Mouse (Mus musculus): ENCODE measurements around the gene Prss53. TPM values are rescaled to one million over a fixed set of nuclear protein-coding genes. Genes with fewer than 3 reads are reported as not detected.
A peak's percentile ranks its signal among the peaks of the same experiment; 100 is the strongest.

Gene Prss53
- polyA plus RNA-seq, 1 experiment from 2014 or later: 1.5 TPM

GRCm38 (mm10) chr7:127888821-127889220 is 1.9 kb downstream of the Prss53 start:
- Histone ChIP-seq H3K9ac (no peak overlapping the region), H3K4me3 (no peak overlapping the region), H3K9me3 (no peaks in the 10 kb centered on the region), H3K27me3 (no peaks in the 10 kb centered on the region), H3K36me3 (peaks cover 83% of the 10 kb centered on the region), H3K4me1 (peaks cover 9% of the 10 kb centered on the region), H3K27ac (no peak overlapping the region), H3K4me2 (no peak overlapping the region)
- no peak for ATAC-seq (ENCODE audit: insufficient number of reproducible peaks, insufficient read depth, low FRiP score, low TSS enrichment, low read depth)
- 68% methylated on average over 3 of the region's 3 CpGs for WGBS

DNA sequence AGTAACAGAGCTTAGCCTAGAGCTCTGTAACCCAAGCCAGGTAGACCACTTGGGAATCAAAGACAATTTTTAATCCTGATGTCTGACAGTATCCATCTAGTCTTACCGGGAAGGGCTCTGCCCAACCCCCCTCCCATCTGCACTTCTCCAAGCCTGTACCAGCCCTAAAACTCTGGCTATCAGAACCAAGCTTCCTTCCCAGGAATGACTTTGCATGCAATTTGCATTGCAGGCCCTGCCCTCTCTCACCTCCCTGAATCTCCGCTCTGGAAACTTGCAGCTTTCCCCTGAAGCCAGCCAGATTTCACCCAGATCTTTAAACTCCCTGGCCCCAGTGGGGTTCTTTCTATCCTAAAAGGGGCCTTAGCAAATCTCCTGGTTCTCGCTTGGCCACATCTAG is 3.0 kb downstream of the Prss53 start:
- no peak overlapping the region for H3K4me2 ChIP-seq
- no peak overlapping the region for H3K27ac ChIP-seq
- H3K36me3 ChIP-seq: peaks cover 83% of the 10 kb centered on the region
- no peaks in the 10 kb centered on the region for H3K27me3 ChIP-seq
- H3K9ac ChIP-seq: no peak overlapping the region
- no peaks in the 10 kb centered on the region for H3K9me3 ChIP-seq
- WGBS: 77% methylated on average over 3 of the region's 3 CpGs
- peaks cover 18% of the 10 kb centered on the region for H3K4me1 ChIP-seq
- ATAC-seq (ENCODE audit: insufficient number of reproducible peaks, insufficient read depth, low FRiP score, low TSS enrichment, low read depth): no peak
- no peak overlapping the region for H3K4me3 ChIP-seq

- no peak overlapping the region for H3K4me2 ChIP-seq
- H3K9me3 ChIP-seq: no peaks in the 10 kb centered on the region
- no peak overlapping the region for H3K27ac ChIP-seq
- peaks cover 83% of the 10 kb centered on the region for H3K36me3 ChIP-seq
- H3K4me3 ChIP-seq: no peak overlapping the region
- peaks cover 23% of the 10 kb centered on the region for H3K4me1 ChIP-seq
- 0 out of 2 replicates have a peak overlapping the region, but pooled peaks have one; percentile 28 for H3K9ac ChIP-seq
- WGBS: 89% methylated on average over 8 of the region's 8 CpGs
- no peaks in the 10 kb centered on the region for H3K27me3 ChIP-seq
- no peak for ATAC-seq (ENCODE audit: insufficient number of reproducible peaks, insufficient read depth, low FRiP score, low TSS enrichment, low read depth)
These were observed 3.6 kb downstream of the Prss53 start for GRCm38 (mm10) chr7:127887191-127887590.

DNA sequence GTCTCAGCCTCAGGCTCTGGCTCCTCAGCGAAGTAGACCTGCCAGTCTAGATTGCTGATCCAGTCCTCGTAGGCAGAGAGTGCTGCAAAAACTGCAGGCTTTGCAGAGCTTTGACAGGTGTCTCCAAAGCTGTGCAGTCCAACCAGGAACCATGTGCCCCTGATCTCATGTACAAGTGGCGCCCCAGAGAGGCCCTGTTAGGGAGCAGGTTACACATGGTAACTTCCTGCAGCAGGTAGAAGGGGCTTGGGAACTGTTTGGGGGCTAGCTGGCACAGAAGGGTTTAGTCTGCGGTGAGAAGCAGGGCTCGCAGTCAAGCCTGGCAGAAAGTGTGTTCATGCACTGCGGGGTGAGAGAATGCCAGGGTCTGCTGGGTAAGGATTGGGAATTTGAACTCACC is 4.2 kb downstream of the Prss53 start:
- 0 out of 2 replicates have a peak overlapping the region, but pooled peaks have one; percentile 28 for H3K9ac ChIP-seq
- H3K9me3 ChIP-seq: no peaks in the 10 kb centered on the region
- H3K4me3 ChIP-seq: no peak overlapping the region
- 91% methylated on average over 6 of the region's 6 CpGs for WGBS
- H3K36me3 ChIP-seq: peaks cover 89% of the 10 kb centered on the region
- ATAC-seq (ENCODE audit: insufficient number of reproducible peaks, insufficient read depth, low FRiP score, low TSS enrichment, low read depth): no peak
- H3K4me1 ChIP-seq: peaks cover 23% of the 10 kb centered on the region
- no peak overlapping the region for H3K27ac ChIP-seq
- no peaks in the 10 kb centered on the region for H3K27me3 ChIP-seq
- no peak overlapping the region for H3K4me2 ChIP-seq

DNA sequence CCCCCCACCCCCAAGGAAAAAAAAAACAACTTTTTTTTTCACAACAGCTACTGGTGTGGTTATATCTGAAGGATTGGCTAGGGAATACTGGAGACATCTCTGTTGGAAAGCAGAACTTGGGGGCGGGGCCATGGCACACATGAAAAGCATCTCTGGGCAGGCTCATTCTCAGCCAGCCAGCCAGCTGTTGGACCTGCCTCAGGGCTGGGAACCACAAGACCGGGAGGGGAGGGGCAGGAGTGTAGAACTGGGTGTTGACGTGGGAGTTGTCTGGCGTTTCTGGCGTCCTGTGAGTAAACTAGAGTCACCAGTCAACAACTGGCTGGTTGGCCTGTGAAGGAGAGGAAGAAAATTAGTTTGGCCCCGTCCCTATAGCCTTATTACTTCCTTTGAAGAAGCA is 4.8 kb downstream of the Prss53 start:
- Histone ChIP-seq H3K36me3 (peaks cover 95% of the 10 kb centered on the region), H3K4me2 (no peak overlapping the region), H3K4me3 (no peak overlapping the region), H3K9ac (no peak overlapping the region), H3K4me1 (peaks cover 23% of the 10 kb centered on the region), H3K9me3 (no peaks in the 10 kb centered on the region), H3K27me3 (no peaks in the 10 kb centered on the region), H3K27ac (no peak overlapping the region)
- no peak for ATAC-seq (ENCODE audit: insufficient number of reproducible peaks, insufficient read depth, low FRiP score, low TSS enrichment, low read depth)
- 62% methylated on average over 6 of the region's 6 CpGs for WGBS

GRCm38 (mm10) chr7:127880431-127880830 is 10.3 kb downstream of the Prss53 start:
- peaks cover 78% of the 10 kb centered on the region for H3K36me3 ChIP-seq
- ATAC-seq (ENCODE audit: insufficient number of reproducible peaks, insufficient read depth, low FRiP score, low TSS enrichment, low read depth): no peak
- peaks cover 30% of the 10 kb centered on the region for H3K4me1 ChIP-seq
- H3K9me3 ChIP-seq: no peaks in the 10 kb centered on the region
- H3K4me3 ChIP-seq: no peak overlapping the region
- 87% methylated on average over 12 of the region's 12 CpGs for WGBS
- H3K27ac ChIP-seq: no peak overlapping the region
- H3K4me2 ChIP-seq: no peak overlapping the region
- no peaks in the 10 kb centered on the region for H3K27me3 ChIP-seq
- no peak overlapping the region for H3K9ac ChIP-seq

DNA sequence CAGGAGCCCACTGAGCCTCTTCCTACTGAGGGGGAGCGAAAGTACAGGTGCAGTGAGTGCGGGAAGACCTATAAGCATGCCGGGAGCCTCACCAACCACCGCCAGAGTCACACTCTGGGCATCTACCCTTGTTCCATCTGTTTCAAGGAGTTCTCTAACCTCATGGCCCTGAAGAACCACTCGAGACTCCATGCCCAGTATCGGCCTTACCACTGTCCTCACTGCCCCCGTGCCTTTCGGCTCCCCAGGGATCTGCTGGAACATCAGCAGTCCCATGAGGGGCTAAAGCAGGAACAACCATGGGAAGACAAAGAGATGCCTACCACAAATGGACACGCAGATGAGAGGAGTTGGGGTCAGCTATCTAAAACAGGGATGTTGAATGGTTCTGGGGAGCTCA is 11.5 kb downstream of the Prss53 start:
- WGBS: 98% methylated on average over 9 of the region's 9 CpGs
- Histone ChIP-seq H3K9ac (no peak overlapping the region), H3K36me3 (peaks cover 67% of the 10 kb centered on the region), H3K4me1 (peaks cover 31% of the 10 kb centered on the region), H3K27ac (no peak overlapping the region), H3K4me3 (no peak overlapping the region), H3K4me2 (no peak overlapping the region), H3K9me3 (no peaks in the 10 kb centered on the region), H3K27me3 (no peaks in the 10 kb centered on the region)
- ATAC-seq (ENCODE audit: insufficient number of reproducible peaks, insufficient read depth, low FRiP score, low TSS enrichment, low read depth): no peak

- Histone ChIP-seq H3K9ac (peak within 1 kb of the TSS; percentile 98), H3K27me3 (no peaks in the 10 kb centered on the region), H3K4me3 (peak within 1 kb of the TSS; percentile 91), H3K4me1 (peaks cover 20% of the 10 kb centered on the region), H3K36me3 (peaks cover 54% of the 10 kb centered on the region), H3K4me2 (peak within 1 kb of the TSS; percentile 89), H3K27ac (peak within 1 kb of the TSS; percentile 99), H3K9me3 (no peaks in the 10 kb centered on the region)
- under 1% methylated on average over 60 of the region's 60 CpGs for WGBS
- peak; percentile 49; the same call in 1 of the 2 replicates for ATAC-seq (ENCODE audit: insufficient number of reproducible peaks, insufficient read depth, low FRiP score, low TSS enrichment, low read depth)
These were observed 14.1 kb downstream of the Prss53 start, which contains the start of gene Zfp668 for GRCm38 (mm10) chr7:127876467-127877348. Gene Zfp668, minus strand, starts transcription at chr7:127876828.

GRCm38 (mm10) chr7:127876041-127876466 is 14.7 kb downstream of the Prss53 start, which contains the start of gene Zfp646:
Gene Zfp646, plus strand, starts transcription at chr7:127876221.
- Histone ChIP-seq H3K36me3 (peaks cover 53% of the 10 kb centered on the region), H3K27ac (peak within 1 kb of the TSS; percentile 99), H3K27me3 (no peaks in the 10 kb centered on the region), H3K4me3 (peak within 1 kb of the TSS; percentile 91), H3K9me3 (no peaks in the 10 kb centered on the region), H3K4me2 (peak within 1 kb of the TSS; percentile 89), H3K4me1 (peaks cover 20% of the 10 kb centered on the region), H3K9ac (peak within 1 kb of the TSS; percentile 98)
- ATAC-seq (ENCODE audit: insufficient number of reproducible peaks, insufficient read depth, low FRiP score, low TSS enrichment, low read depth): peak; percentile 86
- 0% methylated on average over 40 of the region's 41 CpGs for WGBS

GRCm38 (mm10) chr7:127875627-127876001 is 15.2 kb downstream of the Prss53 start:
- Histone ChIP-seq H3K4me3 (peak overlapping the region; percentile 91), H3K27ac (peak overlapping the region; percentile 99), H3K36me3 (peaks cover 51% of the 10 kb centered on the region), H3K4me1 (peaks cover 20% of the 10 kb centered on the region), H3K4me2 (peak overlapping the region; percentile 89), H3K9ac (peak overlapping the region; percentile 98), H3K9me3 (no peaks in the 10 kb centered on the region), H3K27me3 (no peaks in the 10 kb centered on the region)
- ATAC-seq (ENCODE audit: insufficient number of reproducible peaks, insufficient read depth, low FRiP score, low TSS enrichment, low read depth): peak; percentile 94
- under 1% methylated on average over 41 of the region's 43 CpGs for WGBS

- Histone ChIP-seq H3K27me3 (no peaks in the 10 kb centered on the region), H3K27ac (peak overlapping the region; percentile 99), H3K9me3 (no peaks in the 10 kb centered on the region), H3K4me2 (peak overlapping the region; percentile 89), H3K4me3 (peak overlapping the region; percentile 91), H3K9ac (peak overlapping the region; percentile 98), H3K4me1 (peaks cover 20% of the 10 kb centered on the region), H3K36me3 (peaks cover 51% of the 10 kb centered on the region)
- ATAC-seq (ENCODE audit: insufficient number of reproducible peaks, insufficient read depth, low FRiP score, low TSS enrichment, low read depth): peak; percentile 18; the same call in 1 of the 2 replicates
- WGBS: 4% methylated on average over 20 of the region's 20 CpGs
These were observed 15.8 kb downstream of the Prss53 start for GRCm38 (mm10) chr7:127874812-127875626.

Measured in embryonic facial prominence, embryonic 13.5 days (tissue).